Mouse (Mus musculus): ENCODE measurements around the gene Mlycd.
"Not testable (repeated sequence)": the region's sequence is repeated elsewhere in the genome, so short reads cannot be mapped to it uniquely, and the experiment has no call there.

The Mlycd gene

GRCm38 (mm10) chr8:119394524-119395026 lies at the start of gene Mlycd:
Gene Mlycd, plus strand, starts transcription at chr8:119394878.
- DNase-seq (ENCODE audit: low spot score), result peak; percentile 89

- DNase-seq (ENCODE audit: low spot score), result no peak
Measured at GRCm38 (mm10) chr8:119345029-119345682, 49.5 kb upstream of the Mlycd start.

- DNase-seq (ENCODE audit: low spot score), result no peak
Measured at GRCm38 (mm10) chr8:119345683-119346075, 49.0 kb upstream of the Mlycd start.

GRCm38 (mm10) chr8:119351647-119352046 lies 43.0 kb upstream of the Mlycd start:
- DNase-seq (ENCODE audit: low spot score), result no peak

GRCm38 (mm10) chr8:119352977-119353658 lies 41.6 kb upstream of the Mlycd start:
- no peak for DNase-seq (ENCODE audit: low spot score)

GRCm38 (mm10) chr8:119353659-119354023 lies 41.0 kb upstream of the Mlycd start:
- DNase-seq (ENCODE audit: low spot score), result no peak

- DNase-seq (ENCODE audit: low spot score), result not testable (repeated sequence)
Measured at GRCm38 (mm10) chr8:119356631-119357030, 38.0 kb upstream of the Mlycd start.

- DNase-seq (ENCODE audit: low spot score), result no peak
Measured at GRCm38 (mm10) chr8:119358175-119358574, 36.5 kb upstream of the Mlycd start.

- peak; percentile 61 for DNase-seq (ENCODE audit: low spot score)
Measured at GRCm38 (mm10) chr8:119358836-119359235, 35.8 kb upstream of the Mlycd start.

GRCm38 (mm10) chr8:119360686-119361295 lies 33.9 kb upstream of the Mlycd start:
- DNase-seq (ENCODE audit: low spot score), result no peak

- DNase-seq (ENCODE audit: low spot score), result not testable (repeated sequence)
Measured at GRCm38 (mm10) chr8:119374716-119375115, 20.0 kb upstream of the Mlycd start.

- DNase-seq (ENCODE audit: low spot score), result no peak
Measured at GRCm38 (mm10) chr8:119378476-119378875, 16.2 kb upstream of the Mlycd start.

GRCm38 (mm10) chr8:119380619-119381018 lies 14.1 kb upstream of the Mlycd start:
- DNase-seq (ENCODE audit: low spot score), result no peak

GRCm38 (mm10) chr8:119384478-119384877 lies 10.2 kb upstream of the Mlycd start:
- peak; percentile 59 for DNase-seq (ENCODE audit: low spot score)

- DNase-seq (ENCODE audit: low spot score), result no peak
Measured at GRCm38 (mm10) chr8:119385854-119386253, 8.8 kb upstream of the Mlycd start.

GRCm38 (mm10) chr8:119386988-119387387 lies 7.7 kb upstream of the Mlycd start:
- no peak for DNase-seq (ENCODE audit: low spot score)

- DNase-seq (ENCODE audit: low spot score), result no peak
Measured at GRCm38 (mm10) chr8:119394097-119394496, 581 bp upstream of the Mlycd start.

- DNase-seq (ENCODE audit: low spot score), result no peak
Measured at GRCm38 (mm10) chr8:119395072-119395950, 633 bp downstream of the Mlycd start.

- DNase-seq (ENCODE audit: low spot score), result no peak
Measured at GRCm38 (mm10) chr8:119398558-119398957, 3.9 kb downstream of the Mlycd start.

- no peak for DNase-seq (ENCODE audit: low spot score)
Measured at GRCm38 (mm10) chr8:119399255-119399654, 4.6 kb downstream of the Mlycd start.

GRCm38 (mm10) chr8:119400122-119400671 lies 5.5 kb downstream of the Mlycd start:
- no peak for DNase-seq (ENCODE audit: low spot score)

- no peak for DNase-seq (ENCODE audit: low spot score)
Measured at GRCm38 (mm10) chr8:119400904-119401303, 6.2 kb downstream of the Mlycd start.
